Comparison of ENCODE assay signal across 19 mouse cellular contexts in genomic region chr1:132027978-132028377, GRCm38 (mm10). TPM values are rescaled to one million over a fixed set of nuclear protein-coding genes. Genes with fewer than 3 reads are reported as not detected.
DNase-seq lines count a peak whose midpoint lies in the region; ATAC-seq and TF ChIP-seq lines count a peak whose summit lies in the region.
"Had no signal": no experiment of that assay in that cellular context is flagged by ENCODE, and none has a peak within 500 bp of the region (broad histone marks: within the 10 kb centered on the region; RNA-seq: fewer than 3 reads in every experiment).

No protein-coding gene starts in this region.

- in situ Hi-C loops in CH12.LX (cut with MboI; ENCODE audit: low pct_ligation_motif_present, low pct_unique_long_range_greater_than_20kb, low sequenced_read_pairs), result no loop called here

- H3K4me3 ChIP-seq in embryonic facial prominence, embryonic 14.5 days (ENCODE audit: low read depth, low read length), result no peak overlapping the region
- no peak overlapping the region for H3K4me3 ChIP-seq in embryonic facial prominence, embryonic 10.5 days
- no peak overlapping the region for H3K4me3 ChIP-seq in liver, embryonic 12.5 days
- H3K4me3 ChIP-seq in liver, postnatal 0 days (ENCODE audit: low read depth, low read length), result no peak overlapping the region
- no peak overlapping the region for H3K4me3 ChIP-seq in CH12.LX (replicated peaks in 1 of 3; ENCODE audit: low read depth in 2 of 3, low read length in 2 of 3, poor library complexity in 1 of 3)
- H3K4me3 ChIP-seq in stomach, postnatal 0 days (ENCODE audit: low read depth, low read length), result no peak overlapping the region
- no peak overlapping the region for H3K4me3 ChIP-seq in left cerebral cortex, adult 2 months
- H3K4me3 ChIP-seq: embryonic facial prominence, embryonic 13.5 days; forebrain, embryonic 10.5 days; heart, embryonic 12.5 days; hindbrain, embryonic 10.5 days had no signal

- no peak overlapping the region for H3K4me2 ChIP-seq in embryonic facial prominence, embryonic 14.5 days (ENCODE audit: low read depth, low read length)
- no peak overlapping the region for H3K4me2 ChIP-seq in liver, embryonic 12.5 days
- no peak overlapping the region for H3K4me2 ChIP-seq in liver, postnatal 0 days (ENCODE audit: low read depth, low read length)
- H3K4me2 ChIP-seq in CH12.LX (ENCODE audit: insufficient read depth, low read depth, poor library complexity, severe bottlenecking), result peak overlapping the region; percentile 75
- no peak overlapping the region for H3K4me2 ChIP-seq in stomach, postnatal 0 days (replicated peaks; ENCODE audit: low read depth)
- H3K4me2 ChIP-seq: embryonic facial prominence, embryonic 13.5 days; heart, embryonic 12.5 days; hindbrain, embryonic 14.5 days had no signal

- WGBS in embryonic facial prominence, embryonic 14.5 days, result 80% methylated on average over 5 of the region's 5 CpGs
- 91% methylated on average over 5 of the region's 5 CpGs for WGBS in embryonic facial prominence, embryonic 10.5 days
- WGBS in liver, embryonic 12.5 days (ENCODE audit: insufficient replicate concordance), result 87% methylated on average over 5 of the region's 5 CpGs
- 89% methylated on average over 5 of the region's 5 CpGs for whole genome bisulfite sequencing in liver, postnatal 0 days (ENCODE audit: insufficient replicate concordance)
- WGBS in stomach, postnatal 0 days, result 70% methylated on average over 5 of the region's 5 CpGs

- no peaks in the 10 kb centered on the region for H3K4me1 ChIP-seq in embryonic facial prominence, embryonic 14.5 days (ENCODE audit: control insufficient read depth, insufficient read depth, low read length)
- H3K4me1 ChIP-seq in embryonic facial prominence, embryonic 10.5 days, result no peaks in the 10 kb centered on the region
- peaks cover 35% of the 10 kb centered on the region for H3K4me1 ChIP-seq in liver, embryonic 12.5 days
- H3K4me1 ChIP-seq in liver, postnatal 0 days (ENCODE audit: insufficient read depth), result peaks cover 9% of the 10 kb centered on the region; the same call in 1 of the 2 replicates
- peaks cover 32 to 91% of the 10 kb centered on the region in 2 experiments for H3K4me1 ChIP-seq in CH12.LX (ENCODE audit: control insufficient read depth in 1 of 2, insufficient read depth in 2 of 2)
- no peaks in the 10 kb centered on the region for H3K4me1 ChIP-seq in stomach, postnatal 0 days (replicated peaks; ENCODE audit: control insufficient read depth, insufficient read depth)
- H3K4me1 ChIP-seq: embryonic facial prominence, embryonic 13.5 days; forebrain, embryonic 10.5 days; hindbrain, embryonic 10.5 days had no signal

- peaks cover 29% of the 10 kb centered on the region for H3K79me2 ChIP-seq in CH12.LX (replicated peaks; ENCODE audit: control insufficient read depth, extremely low read depth, insufficient read depth, poor library complexity, severe bottlenecking)

- dilution Hi-C loops in CH12.LX (cut with MboI; ENCODE audit: extremely low pct_ligation_motif_present, extremely low pct_unique_long_range_greater_than_20kb, low sequenced_read_pairs), result no loop called here

- ATAC-seq in embryonic facial prominence, embryonic 14.5 days (ENCODE audit: low read depth), result 0 out of 2 replicates have a peak, but pooled peaks have one; percentile 47
- ATAC-seq in liver, embryonic 12.5 days, result no peak
- no peak for ATAC-seq in liver, postnatal 0 days
- ATAC-seq in stomach, postnatal 0 days (ENCODE audit: low FRiP score, low TSS enrichment), result no peak
- ATAC-seq: CD4-positive, CD25-positive, alpha-beta regulatory T cell, adult 4 months; forebrain, embryonic 14.5 days had no signal

- no peaks in the 10 kb centered on the region for H3K27me3 ChIP-seq in embryonic facial prominence, embryonic 14.5 days (replicated peaks; ENCODE audit: control insufficient read depth, insufficient read depth, low read length)
- H3K27me3 ChIP-seq in embryonic facial prominence, embryonic 10.5 days (replicated peaks; ENCODE audit: low read depth, poor library complexity, severe bottlenecking), result no peaks in the 10 kb centered on the region
- H3K27me3 ChIP-seq in liver, embryonic 12.5 days (replicated peaks), result no peaks in the 10 kb centered on the region
- H3K27me3 ChIP-seq in liver, postnatal 0 days (ENCODE audit: insufficient read depth, low read length), result no peaks in the 10 kb centered on the region
- no peaks in the 10 kb centered on the region for H3K27me3 ChIP-seq in CH12.LX (replicated peaks)
- H3K27me3 ChIP-seq in stomach, postnatal 0 days (ENCODE audit: control insufficient read depth, insufficient read depth, low read length), result no peaks in the 10 kb centered on the region
- H3K27me3 ChIP-seq: embryonic facial prominence, embryonic 13.5 days; heart, embryonic 12.5 days had no signal

- TF ChIP-seq CTCF in liver, postnatal 0 days (IDR thresholded peaks at IDR 0.05; ENCODE audit: low read depth), result no peak
- TF ChIP-seq CTCF in CH12.LX (conservative IDR thresholded peaks at IDR 0.05 in 1 of 2, IDR thresholded peaks at IDR 0.05 in 1 of 2; ENCODE audit: low read depth in 2 of 2, low read length in 2 of 2), result no peak
- TF ChIP-seq CTCF in stomach, postnatal 0 days (IDR thresholded peaks at IDR 0.05; ENCODE audit: low read depth), result peak; percentile 16; the same call in 1 of the 2 replicates
- TF ChIP-seq CTCF in left cerebral cortex, adult 2 months (IDR thresholded peaks at IDR 0.05), result no peak

- no peak overlapping the region for H3K9ac ChIP-seq in embryonic facial prominence, embryonic 14.5 days (ENCODE audit: low read depth, low read length)
- H3K9ac ChIP-seq in liver, embryonic 12.5 days, result no peak overlapping the region
- no peak overlapping the region for H3K9ac ChIP-seq in liver, postnatal 0 days (replicated peaks)
- no peak overlapping the region for H3K9ac ChIP-seq in CH12.LX (ENCODE audit: insufficient read depth, low read depth)
- no peak overlapping the region for H3K9ac ChIP-seq in stomach, postnatal 0 days (ENCODE audit: low read length)
- H3K9ac ChIP-seq: embryonic facial prominence, embryonic 13.5 days; heart, embryonic 12.5 days; hindbrain, embryonic 14.5 days had no signal

- peaks cover 83% of the 10 kb centered on the region for H3K36me3 ChIP-seq in embryonic facial prominence, embryonic 14.5 days (ENCODE audit: control insufficient read depth, insufficient read depth, low read length)
- H3K36me3 ChIP-seq in embryonic facial prominence, embryonic 10.5 days (replicated peaks), result peaks cover 91% of the 10 kb centered on the region
- peaks cover 89% of the 10 kb centered on the region for H3K36me3 ChIP-seq in liver, embryonic 12.5 days
- H3K36me3 ChIP-seq in liver, postnatal 0 days (replicated peaks; ENCODE audit: insufficient read depth, low read length), result peaks cover 69% of the 10 kb centered on the region
- H3K36me3 ChIP-seq in CH12.LX (replicated peaks in 1 of 2; ENCODE audit: control insufficient read depth in 1 of 2, insufficient read depth in 1 of 2, low read length in 1 of 2), result peaks cover 58 to 86% of the 10 kb centered on the region in 2 experiments
- peaks cover 25% of the 10 kb centered on the region for H3K36me3 ChIP-seq in stomach, postnatal 0 days (ENCODE audit: control insufficient read depth, insufficient read depth, low read length)

- H3K27ac ChIP-seq in embryonic facial prominence, embryonic 14.5 days (replicated peaks; ENCODE audit: low read depth, low read length), result no peak overlapping the region
- H3K27ac ChIP-seq in embryonic facial prominence, embryonic 10.5 days (replicated peaks), result no peak overlapping the region
- peak overlapping the region; percentile 85 for H3K27ac ChIP-seq in liver, embryonic 12.5 days
- no peak overlapping the region; the same call in 1 of the 2 replicates for H3K27ac ChIP-seq in liver, postnatal 0 days (ENCODE audit: low read depth)
- H3K27ac ChIP-seq in CH12.LX (ENCODE audit: insufficient read depth, low read depth), result peak overlapping the region; percentile 71
- H3K27ac ChIP-seq in stomach, postnatal 0 days (replicated peaks), result no peak overlapping the region
- H3K27ac ChIP-seq in left cerebral cortex, adult 2 months, result no peak overlapping the region
- H3K27ac ChIP-seq: embryonic facial prominence, embryonic 13.5 days; forebrain, embryonic 10.5 days; hindbrain, embryonic 10.5 days; hindbrain, embryonic 14.5 days had no signal

- TF ChIP-seq RAD21 in CH12.LX (IDR thresholded peaks at IDR 0.05; ENCODE audit: low read depth, low read length), result no peak

- no peaks in the 10 kb centered on the region for H3K9me3 ChIP-seq in embryonic facial prominence, embryonic 14.5 days (ENCODE audit: control insufficient read depth, low read length)
- no peaks in the 10 kb centered on the region for H3K9me3 ChIP-seq in embryonic facial prominence, embryonic 10.5 days
- H3K9me3 ChIP-seq in liver, embryonic 12.5 days (replicated peaks), result no peaks in the 10 kb centered on the region
- H3K9me3 ChIP-seq in liver, postnatal 0 days (ENCODE audit: low read length), result no peaks in the 10 kb centered on the region
- no peaks in the 10 kb centered on the region for H3K9me3 ChIP-seq in CH12.LX (replicated peaks; ENCODE audit: low read length)
- H3K9me3 ChIP-seq in stomach, postnatal 0 days (ENCODE audit: control insufficient read depth, low read length), result no peaks in the 10 kb centered on the region
- H3K9me3 ChIP-seq: embryonic facial prominence, embryonic 13.5 days; forebrain, embryonic 10.5 days; heart, embryonic 12.5 days; hindbrain, embryonic 10.5 days had no signal

- TF ChIP-seq EP300 in liver, postnatal 0 days (IDR thresholded peaks at IDR 0.05; ENCODE audit: low read depth), result no peak
- TF ChIP-seq EP300 in CH12.LX (IDR thresholded peaks at IDR 0.05; ENCODE audit: low read length), result no peak
- no peak for TF ChIP-seq EP300 in stomach, postnatal 0 days (optimal IDR thresholded peaks at IDR 0.05)

- TF ChIP-seq POLR2A in CH12.LX (IDR thresholded peaks at IDR 0.05; ENCODE audit: low read depth, low read length), result no peak

- intact Hi-C loops in left cerebral cortex, adult 2 months (cut with DNase I), result no loop called here

- no peak for DNase-seq in embryonic facial prominence, embryonic 14.5 days (ENCODE audit: low spot score)
- no peak for DNase-seq in embryonic facial prominence, embryonic 10.5 days (ENCODE audit: low spot score)
- no peak for DNase-seq in liver, postnatal 0 days
- no peak for DNase-seq in CH12.LX (ENCODE audit: extremely low read depth)
- no peak for DNase-seq in stomach, postnatal 0 days (ENCODE audit: low spot score)
- DNase-seq in left cerebral cortex, adult 2 months (ENCODE audit: extremely low spot score in 1 of 2, low spot score in 2 of 2), result no peak
- DNase-seq: B cell, adult 2 months; cerebellum, adult 11 months; cerebellum, postnatal 14 days; gastrocnemius, postnatal 10 days had no signal

RNA-seq across cellular contexts. Expression of gene Elk4, which starts 20.6 kb away (rescaled TPM):
- 27.6 and 39.0 TPM in 2 replicates for polyA plus RNA-seq in embryonic facial prominence, embryonic 14.5 days (2014; fragmentation: Nextera tagmentation; extraction: Ambion mirVana)
- polyA plus RNA-seq in embryonic facial prominence, embryonic 10.5 days (2016; fragmentation: Nextera tagmentation; extraction: Ambion mirVana), result 12.0 and 13.3 TPM in 2 replicates
- 14.4 and 16.4 TPM in 2 replicates for polyA plus RNA-seq in liver, embryonic 12.5 days (2016; fragmentation: Nextera tagmentation; extraction: Ambion mirVana)
- 10.7 and 14.6 TPM in 2 replicates for polyA plus RNA-seq in liver, postnatal 0 days (2015; fragmentation: Nextera tagmentation; extraction: Ambion mirVana)
- 18.9 and 21.0 TPM in 2 replicates for total RNA-seq in CH12.LX (2012; rRNA removed)
- total RNA-seq in CH12.LX (2014; rRNA removed), result 12.8 and 16.8 TPM in 2 replicates
- 16.1 and 17.4 TPM in 2 replicates for polyA plus RNA-seq in CH12.LX (2012; ENCODE audit: insufficient read length, low read depth)
- polyA plus RNA-seq in stomach, postnatal 0 days (2015; fragmentation: Nextera tagmentation; extraction: Ambion mirVana), result 13.8 and 14.3 TPM in 2 replicates
- 10 to 100 TPM; 55.7 to 57.8 TPM for total RNA-seq in left cerebral cortex, adult 2 months (2021)

RNA-seq across cellular contexts. Expression of gene Mfsd4a, which starts 39.9 kb away (rescaled TPM):
- polyA plus RNA-seq in embryonic facial prominence, embryonic 14.5 days (2014; fragmentation: Nextera tagmentation; extraction: Ambion mirVana), result 13.3 and 14.1 TPM in 2 replicates
- polyA plus RNA-seq in embryonic facial prominence, embryonic 10.5 days (2016; fragmentation: Nextera tagmentation; extraction: Ambion mirVana), result 12.5 and 14.6 TPM in 2 replicates
- polyA plus RNA-seq in liver, embryonic 12.5 days (2016; fragmentation: Nextera tagmentation; extraction: Ambion mirVana), result 8.2 and 8.5 TPM in 2 replicates
- 2.3 and 2.8 TPM in 2 replicates for polyA plus RNA-seq in liver, postnatal 0 days (2015; fragmentation: Nextera tagmentation; extraction: Ambion mirVana)
- 5.2 and 5.6 TPM in 2 replicates for total RNA-seq in CH12.LX (2012; rRNA removed)
- total RNA-seq in CH12.LX (2014; rRNA removed), result 0.81 and 1.4 TPM in 2 replicates
- 11.8 and 13.0 TPM in 2 replicates for polyA plus RNA-seq in CH12.LX (2012; ENCODE audit: insufficient read length, low read depth)
- 16.7 TPM in 2 replicates for polyA plus RNA-seq in stomach, postnatal 0 days (2015; fragmentation: Nextera tagmentation; extraction: Ambion mirVana)
- 10 to 100 TPM; 80.0 to 85.2 TPM for total RNA-seq in left cerebral cortex, adult 2 months (2021)
- polyA plus RNA-seq: erythroblast, embryonic 14.5 days had no signal

Comparison
In these comparisons a context has a peak if more than half of its experiments do, and no peak if none do; other contexts are left out.
1. H3K27ac ChIP-seq: peak in liver, embryonic 12.5 days (single experiment) and CH12.LX (single experiment); none in embryonic facial prominence, embryonic 14.5 days (single experiment), embryonic facial prominence, embryonic 10.5 days (single experiment), liver, postnatal 0 days (single experiment), stomach, postnatal 0 days (single experiment) and left cerebral cortex, adult 2 months (single experiment).